Mouse (Mus musculus) embryonic facial prominence, embryonic 12.5 days (tissue): ENCODE measurements at regions not wholly inside any gene's neighbourhood (a gene's known extent, or its start where the extent isn't known, plus 50 kb on each side); places are given as distances from the start of the nearest gene placed in this dataset.

Experiments used
- ATAC-seq: fragments of 200-750 bp; cut with Nextera tagmentation; 2 replicates; pipeline ENCODE4 v1.8.0; 2017; ENCODE audit not compliant: insufficient number of reproducible peaks, insufficient read depth, low FRiP score, low TSS enrichment
- H3K27ac ChIP-seq: fragments of 300-500 bp; sonication (generic); 2 replicates; pipeline ENCODE4 v1.5.1; 2016; ENCODE audit warnings: mild to moderate bottlenecking
- H3K27me3 ChIP-seq: fragments of 300-500 bp; sonication (generic); 2 replicates; pipeline ENCODE4 v1.6.1; 2016; ENCODE audit warnings: mild to moderate bottlenecking, moderate library complexity
- H3K36me3 ChIP-seq: fragments of 300-500 bp; sonication (generic); 2 replicates; pipeline ENCODE4 v1.6.1; 2016; ENCODE audit warnings: mild to moderate bottlenecking
- H3K4me1 ChIP-seq: fragments of 300-500 bp; sonication (generic); 2 replicates; pipeline ENCODE4 v1.6.1; 2016
- H3K4me2 ChIP-seq: fragments of 300-500 bp; sonication (generic); replicated peaks from 2 replicates; pipeline ENCODE4 v1.6.1; 2016; ENCODE audit warnings: mild to moderate bottlenecking, moderate library complexity
- H3K4me3 ChIP-seq: fragments of 300-500 bp; sonication (generic); 2 replicates; pipeline ENCODE4 v1.5.1; 2016; ENCODE audit warnings: mild to moderate bottlenecking
- H3K9ac ChIP-seq: fragments of 300-500 bp; sonication (generic); 2 replicates; pipeline ENCODE4 v1.6.1; 2016; ENCODE audit warnings: mild to moderate bottlenecking, moderate library complexity
- H3K9me3 ChIP-seq: fragments of 300-500 bp; sonication (generic); 2 replicates; pipeline ENCODE4 v1.6.1; 2016; ENCODE audit warnings: mild to moderate bottlenecking, moderate library complexity
- WGBS: fragments of 180-500 bp; shearing (Covaris S2); methylation state at CpG from one replicate; pipeline ENCODE4 v1.1.7; 2016; 5-methylcytosine and 5-hydroxymethylcytosine counted together

- Histone ChIP-seq H3K36me3 (no peaks in the 10 kb centered on the region), H3K27ac (no peak overlapping the region), H3K9ac (no peak overlapping the region), H3K9me3 (no peaks in the 10 kb centered on the region), H3K4me3 (no peak overlapping the region), H3K4me1 (no peaks in the 10 kb centered on the region), H3K27me3 (no peaks in the 10 kb centered on the region), H3K4me2 (no peak overlapping the region)
- WGBS = 67% methylated on average over 1 of the region's 1 CpGs
- no peak for ATAC-seq
These were observed 268.5 kb downstream of the AW209491 start for GRCm38 (mm10) chr13:14898495-14898894.

GRCm38 (mm10) chr13:14930137-14930785, 300.3 kb downstream of the AW209491 start:
- no peaks in the 10 kb centered on the region for H3K9me3 ChIP-seq
- WGBS = 93% methylated on average over 3 of the region's 3 CpGs
- no peaks in the 10 kb centered on the region for H3K27me3 ChIP-seq
- H3K4me3 ChIP-seq = no peak overlapping the region
- H3K9ac ChIP-seq = no peak overlapping the region
- H3K36me3 ChIP-seq = no peaks in the 10 kb centered on the region
- H3K4me1 ChIP-seq = no peaks in the 10 kb centered on the region
- ATAC-seq = no peak
- H3K4me2 ChIP-seq = no peak overlapping the region
- no peak overlapping the region for H3K27ac ChIP-seq

GRCm38 (mm10) chr13:14966187-14966726, 336.3 kb downstream of the AW209491 start:
- no peak overlapping the region for H3K27ac ChIP-seq
- H3K4me1 ChIP-seq = no peaks in the 10 kb centered on the region
- no peaks in the 10 kb centered on the region for H3K9me3 ChIP-seq
- no peak overlapping the region for H3K4me3 ChIP-seq
- ATAC-seq = no peak
- no peaks in the 10 kb centered on the region for H3K36me3 ChIP-seq
- no peak overlapping the region for H3K9ac ChIP-seq
- WGBS = 68% methylated on average over 1 of the region's 1 CpGs
- H3K27me3 ChIP-seq = no peaks in the 10 kb centered on the region
- H3K4me2 ChIP-seq = no peak overlapping the region

- no peak for ATAC-seq
- Histone ChIP-seq H3K36me3 (no peaks in the 10 kb centered on the region), H3K4me2 (no peak overlapping the region), H3K27ac (no peak overlapping the region), H3K9ac (no peak overlapping the region), H3K4me3 (no peak overlapping the region), H3K27me3 (no peaks in the 10 kb centered on the region), H3K4me1 (no peaks in the 10 kb centered on the region), H3K9me3 (no peaks in the 10 kb centered on the region)
- 81% methylated on average over 3 of the region's 3 CpGs for WGBS
These were observed 372.7 kb downstream of the AW209491 start for GRCm38 (mm10) chr13:15002700-15003099.

GRCm38 (mm10) chr13:15011638-15012037, 381.7 kb downstream of the AW209491 start:
- Histone ChIP-seq H3K27ac (no peak overlapping the region), H3K9me3 (no peaks in the 10 kb centered on the region), H3K4me1 (no peaks in the 10 kb centered on the region), H3K36me3 (no peaks in the 10 kb centered on the region), H3K9ac (no peak overlapping the region), H3K4me2 (no peak overlapping the region), H3K4me3 (no peak overlapping the region), H3K27me3 (no peaks in the 10 kb centered on the region)
- no peak for ATAC-seq

DNA sequence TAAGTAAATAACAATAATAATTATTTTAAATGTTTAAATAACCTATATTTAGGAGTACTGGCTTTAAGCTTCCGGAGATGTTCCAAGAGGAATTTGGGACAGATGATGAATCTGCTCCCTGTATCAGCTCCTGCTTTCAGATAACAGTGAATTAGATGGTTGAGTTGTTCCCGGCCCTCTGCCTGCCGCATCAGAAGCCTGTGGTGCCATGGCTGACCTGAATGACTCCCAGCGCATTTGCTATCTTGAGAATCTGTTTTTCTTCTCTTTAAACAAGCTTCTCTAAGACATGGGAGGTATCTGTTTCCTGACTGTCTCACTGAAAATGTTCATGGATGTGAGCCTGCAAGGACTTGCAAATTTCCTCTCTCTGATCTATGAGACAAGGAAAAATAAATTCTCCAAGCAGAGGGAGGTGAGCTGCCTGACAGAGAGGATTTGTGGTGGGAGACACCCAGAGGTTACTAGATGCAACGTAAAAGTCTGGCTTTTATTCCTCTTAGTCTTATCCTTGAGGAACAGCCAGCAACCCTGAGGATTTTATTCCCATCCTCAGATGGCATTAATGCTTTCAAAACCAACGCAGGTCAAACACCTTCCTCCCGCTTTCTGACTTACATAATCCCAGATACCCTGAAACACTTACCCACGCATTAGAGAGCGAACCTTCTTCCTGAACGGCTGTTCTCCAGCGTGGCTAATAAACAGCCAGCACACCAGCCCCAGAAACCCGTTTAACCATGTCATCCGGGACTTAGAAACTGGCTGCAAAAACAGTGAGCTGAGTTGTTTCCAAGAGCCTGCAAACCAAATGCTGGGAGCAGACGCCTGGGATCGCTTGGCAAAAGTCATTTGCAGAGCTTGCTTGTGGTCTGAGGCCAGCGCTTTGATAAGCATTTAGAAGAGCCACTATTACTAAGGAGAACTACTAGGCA, 389.1 kb downstream of the AW209491 start:
- WGBS = 57% methylated on average over 16 of the region's 16 CpGs
- Histone ChIP-seq H3K9ac (no peak overlapping the region), H3K27ac (no peak overlapping the region), H3K27me3 (no peaks in the 10 kb centered on the region), H3K4me2 (no peak overlapping the region), H3K36me3 (no peaks in the 10 kb centered on the region), H3K4me3 (no peak overlapping the region), H3K9me3 (no peaks in the 10 kb centered on the region), H3K4me1 (no peaks in the 10 kb centered on the region)
- no peak for ATAC-seq

DNA sequence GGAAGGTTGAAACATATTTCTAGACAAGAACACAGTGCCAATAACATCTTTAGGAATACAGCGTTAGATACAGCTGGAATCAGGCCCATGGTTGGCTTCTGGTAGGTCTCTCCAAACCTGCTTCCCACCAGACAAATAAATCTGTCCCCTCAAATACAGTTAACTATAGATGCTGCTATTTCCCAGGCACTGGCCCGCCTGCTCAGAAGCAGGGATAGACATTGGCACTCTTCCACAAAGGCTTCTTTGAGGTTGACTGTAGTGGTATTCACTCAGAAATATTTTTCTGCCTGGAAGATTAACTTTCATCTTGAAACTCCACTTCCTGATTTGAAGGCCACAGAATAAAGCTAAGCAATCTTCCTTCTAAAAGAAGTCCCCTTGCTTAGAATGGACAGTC, 396.6 kb downstream of the AW209491 start:
- H3K4me1 ChIP-seq = no peaks in the 10 kb centered on the region
- no peak overlapping the region for H3K9ac ChIP-seq
- no peaks in the 10 kb centered on the region for H3K27me3 ChIP-seq
- ATAC-seq = no peak
- H3K4me2 ChIP-seq = no peak overlapping the region
- no peaks in the 10 kb centered on the region for H3K9me3 ChIP-seq
- no peak overlapping the region for H3K27ac ChIP-seq
- H3K36me3 ChIP-seq = no peaks in the 10 kb centered on the region
- H3K4me3 ChIP-seq = no peak overlapping the region
- 91% methylated on average over 2 of the region's 2 CpGs for WGBS

GRCm38 (mm10) chr13:15052667-15053375, 410.2 kb upstream of the Gli3 start:
- peak; percentile 83 for ATAC-seq
- WGBS = 25% methylated on average over 4 of the region's 4 CpGs
- no peak overlapping the region for H3K4me2 ChIP-seq

GRCm38 (mm10) chr13:15054705-15055104, 408.3 kb upstream of the Gli3 start:
- H3K36me3 ChIP-seq = no peaks in the 10 kb centered on the region
- no peaks in the 10 kb centered on the region for H3K27me3 ChIP-seq
- no peak overlapping the region for H3K27ac ChIP-seq
- no peak for ATAC-seq
- H3K9ac ChIP-seq = no peak overlapping the region
- H3K4me1 ChIP-seq = peaks cover 5% of the 10 kb centered on the region; the same call in 1 of the 2 replicates
- WGBS = 83% methylated on average over 3 of the region's 3 CpGs
- H3K4me3 ChIP-seq = no peak overlapping the region
- no peak overlapping the region for H3K4me2 ChIP-seq
- H3K9me3 ChIP-seq = no peaks in the 10 kb centered on the region

More at GRCm38 (mm10) chr13:15052667-15053375, 410.2 kb upstream of the Gli3 start:
- Histone ChIP-seq H3K4me1 (peaks cover 5% of the 10 kb centered on the region; the same call in 1 of the 2 replicates), H3K36me3 (no peaks in the 10 kb centered on the region), H3K4me3 (no peak overlapping the region), H3K9me3 (no peaks in the 10 kb centered on the region), H3K27me3 (no peaks in the 10 kb centered on the region), H3K9ac (no peak overlapping the region), H3K27ac (peak overlapping the region; percentile 26; the same call in 1 of the 2 replicates)

DNA sequence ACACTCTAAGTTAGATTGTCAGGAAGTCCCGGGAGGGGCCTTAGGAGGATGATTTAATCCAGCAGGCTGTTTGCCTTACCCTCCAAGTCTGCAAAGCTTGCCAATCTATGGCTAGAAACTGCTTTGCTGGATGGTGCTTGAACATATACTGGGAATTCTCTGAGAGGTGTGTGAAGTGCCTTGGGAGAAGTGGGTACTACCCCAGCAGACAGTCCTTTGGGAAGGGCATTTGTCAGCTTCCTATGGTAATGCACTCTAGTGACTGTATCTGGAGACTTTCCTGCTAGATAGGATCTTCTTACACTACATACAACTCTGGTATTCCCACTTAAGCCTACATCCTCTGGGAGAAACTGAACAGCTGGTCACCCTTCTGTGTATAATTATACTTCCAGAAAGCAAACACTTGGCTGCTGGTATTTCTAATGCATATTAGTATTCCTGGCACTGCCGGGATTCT, 384.4 kb upstream of the Gli3 start:
- Histone ChIP-seq H3K4me2 (no peak overlapping the region), H3K4me1 (0 out of 2 replicates have a peak, but pooled peaks cover 4% of the 10 kb centered on the region), H3K9ac (no peak overlapping the region), H3K4me3 (no peak overlapping the region), H3K9me3 (no peaks in the 10 kb centered on the region), H3K36me3 (no peaks in the 10 kb centered on the region), H3K27ac (no peak overlapping the region), H3K27me3 (no peaks in the 10 kb centered on the region)
- 59% methylated on average over 2 of the region's 2 CpGs for WGBS
- ATAC-seq = 0 out of 2 replicates have a peak, but pooled peaks have one; percentile 35

GRCm38 (mm10) chr13:15079148-15079547, 383.9 kb upstream of the Gli3 start:
- Histone ChIP-seq H3K27me3 (no peaks in the 10 kb centered on the region), H3K36me3 (no peaks in the 10 kb centered on the region), H3K4me2 (no peak overlapping the region), H3K4me3 (no peak overlapping the region), H3K27ac (no peak overlapping the region), H3K9me3 (no peaks in the 10 kb centered on the region), H3K9ac (no peak overlapping the region), H3K4me1 (0 out of 2 replicates have a peak, but pooled peaks cover 4% of the 10 kb centered on the region)
- 0 out of 2 replicates have a peak, but pooled peaks have one; percentile 35 for ATAC-seq
